Mouse (Mus musculus) bone marrow macrophage, adult 2 months (primary cell): ENCODE measurements around the gene Palld.

Experiments used
- CTCF ChIP-seq: IDR thresholded peaks from 2 replicates; pipeline ENCODE4 v1.5.1; 2012; ENCODE audit warnings: low read depth, mild to moderate bottlenecking, low read length, moderate library complexity
- POLR2A ChIP-seq: IDR thresholded peaks from 2 replicates; pipeline ENCODE4 v1.6.1; 2012; ENCODE audit warnings: mild to moderate bottlenecking, low read depth, low read length, borderline replicate concordance

DNA sequence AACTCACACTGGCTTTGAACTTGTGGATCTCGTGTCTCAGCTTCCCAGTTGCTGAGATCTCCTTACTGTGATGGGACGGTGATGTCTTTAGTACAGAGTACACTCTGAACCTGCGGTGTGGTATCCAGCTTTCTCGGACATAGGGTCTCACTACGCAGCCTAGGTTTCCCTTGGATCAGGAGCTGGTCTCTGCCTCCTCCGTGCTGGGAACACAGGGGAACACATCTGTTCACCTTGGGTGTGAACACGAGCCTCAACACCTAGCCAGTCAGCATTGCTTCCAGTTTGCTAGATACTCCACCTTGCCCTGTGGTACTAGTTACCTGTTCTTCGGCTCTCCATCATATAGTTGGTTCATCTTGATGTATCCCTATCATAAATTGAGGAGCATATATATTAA lies 413.9 kb downstream of the Palld start:
- TF ChIP-seq POLR2A (no peak), CTCF (no peak)
